Mouse (Mus musculus): ENCODE data around the gene Ppfibp1.

The Ppfibp1 gene

GRCm38 (mm10) chr6:146881896-146882770 is 6.2 kb upstream of the Ppfibp1 start:
- peak; percentile 53 for DNase-seq (ENCODE audit: inconsistent ontology term)

GRCm38 (mm10) chr6:146883426-146883825 is 4.9 kb upstream of the Ppfibp1 start:
- no peak for DNase-seq (ENCODE audit: inconsistent ontology term)

DNA sequence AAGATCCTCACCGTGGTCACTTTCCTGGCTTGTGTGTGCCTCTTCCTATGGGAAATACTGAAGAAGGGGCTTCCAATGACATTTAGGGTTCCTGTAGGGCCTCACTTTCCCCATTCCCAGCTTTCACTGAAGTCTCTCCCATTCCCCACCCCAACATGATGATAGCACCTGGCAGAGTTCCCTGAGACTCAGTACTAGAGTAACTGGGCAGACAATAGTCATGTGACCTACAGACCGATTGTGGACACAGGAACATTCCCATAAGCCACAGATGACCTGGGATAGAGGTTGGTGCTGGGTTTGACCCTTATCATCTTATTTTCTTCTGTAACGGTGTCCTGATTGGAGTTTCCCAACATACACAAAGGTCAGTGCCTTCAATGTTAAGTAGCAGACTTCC is 4.1 kb upstream of the Ppfibp1 start:
- no peak for DNase-seq (ENCODE audit: inconsistent ontology term)

DNA sequence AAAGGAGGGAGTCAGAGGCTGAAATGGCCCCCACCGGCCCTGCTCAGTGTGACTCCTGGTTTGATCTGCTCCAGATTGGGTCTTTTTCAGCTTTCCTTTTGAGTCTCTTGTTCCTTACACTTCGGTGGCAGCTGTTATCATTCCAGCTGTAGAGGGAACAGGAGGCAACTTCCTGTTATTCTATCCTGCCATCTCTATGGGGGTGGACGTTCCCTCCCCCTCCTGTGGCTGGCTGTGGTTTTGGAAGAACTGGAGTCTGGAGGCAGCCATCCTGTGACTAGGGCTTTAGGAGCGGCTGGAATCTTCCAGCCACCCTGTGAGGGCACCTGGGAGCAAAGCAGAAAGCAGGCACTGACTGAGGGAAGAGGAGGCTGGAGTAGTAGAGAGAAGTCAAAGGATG is 3.4 kb upstream of the Ppfibp1 start:
- peak; percentile 67 for DNase-seq (ENCODE audit: inconsistent ontology term)

GRCm38 (mm10) chr6:146888660-146889490 is 588 bp downstream of the Ppfibp1 start:
- DNase-seq (ENCODE audit: inconsistent ontology term) = no peak

DNA sequence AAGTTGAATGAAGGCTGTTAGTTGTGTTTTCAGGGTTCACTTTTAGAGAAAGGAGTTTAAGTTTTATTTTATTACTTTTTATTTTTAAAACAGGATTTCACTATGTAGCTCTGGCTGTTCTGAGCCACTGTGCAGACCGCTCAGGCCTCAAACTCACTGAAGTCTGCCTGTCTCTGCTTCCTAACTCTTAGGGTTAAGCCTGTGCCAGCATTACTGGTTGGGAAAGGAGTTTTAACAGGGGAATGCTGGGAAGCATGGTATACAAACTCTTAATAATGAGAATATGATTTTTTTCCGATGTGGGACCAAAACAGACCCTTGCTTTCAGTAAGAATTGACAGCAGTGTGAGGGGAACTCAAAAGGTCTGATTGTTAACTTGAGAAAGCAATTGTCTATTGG is 1.9 kb downstream of the Ppfibp1 start:
- no peak for DNase-seq (ENCODE audit: inconsistent ontology term)

- DNase-seq (ENCODE audit: inconsistent ontology term) = no peak
Observed at GRCm38 (mm10) chr6:146890633-146891032, 2.3 kb downstream of the Ppfibp1 start.

- no peak for DNase-seq (ENCODE audit: inconsistent ontology term)
Observed at GRCm38 (mm10) chr6:146893890-146894289, 5.6 kb downstream of the Ppfibp1 start.

GRCm38 (mm10) chr6:146898709-146899108 is 10.4 kb downstream of the Ppfibp1 start:
- DNase-seq (ENCODE audit: inconsistent ontology term) = no peak

DNA sequence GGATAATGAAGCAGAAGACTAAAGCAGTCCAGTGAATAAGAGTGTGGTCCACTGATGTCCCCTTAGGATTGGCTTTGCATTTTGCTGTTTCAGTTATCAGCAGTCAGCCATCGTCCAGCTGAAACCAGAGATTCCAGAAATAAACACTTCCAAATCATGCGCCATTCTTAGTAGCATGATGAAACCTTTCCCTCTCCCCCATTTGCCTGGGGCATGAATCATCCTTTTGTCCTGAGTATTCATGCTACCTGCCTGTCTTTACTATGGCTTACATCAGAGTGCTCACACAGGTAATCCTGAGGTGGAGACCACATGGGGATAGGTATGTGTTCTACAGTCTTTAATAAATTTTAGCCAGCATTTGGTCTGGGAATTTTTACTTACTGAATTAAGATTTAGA is 11.4 kb downstream of the Ppfibp1 start:
- no peak for DNase-seq (ENCODE audit: inconsistent ontology term)

DNA sequence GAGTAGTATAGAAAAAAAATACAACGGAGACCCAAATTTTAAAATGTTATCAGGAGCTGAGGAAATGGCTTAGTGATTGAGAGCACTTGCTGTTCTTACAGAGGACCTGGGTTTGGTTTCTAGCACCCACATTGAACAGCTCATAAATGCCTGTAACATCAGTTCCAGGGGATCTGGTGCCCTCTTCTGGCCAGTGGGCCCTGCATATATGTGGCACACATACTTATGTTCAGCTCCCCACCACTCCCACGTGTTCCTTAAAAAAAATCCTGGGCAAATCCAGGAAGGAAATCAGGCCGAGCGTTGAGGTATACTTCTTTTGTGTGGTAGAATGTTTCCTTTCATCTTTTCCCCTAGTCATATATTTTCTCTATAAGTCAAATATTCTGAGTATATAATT is 13.6 kb downstream of the Ppfibp1 start:
- no peak for DNase-seq (ENCODE audit: inconsistent ontology term)

DNA sequence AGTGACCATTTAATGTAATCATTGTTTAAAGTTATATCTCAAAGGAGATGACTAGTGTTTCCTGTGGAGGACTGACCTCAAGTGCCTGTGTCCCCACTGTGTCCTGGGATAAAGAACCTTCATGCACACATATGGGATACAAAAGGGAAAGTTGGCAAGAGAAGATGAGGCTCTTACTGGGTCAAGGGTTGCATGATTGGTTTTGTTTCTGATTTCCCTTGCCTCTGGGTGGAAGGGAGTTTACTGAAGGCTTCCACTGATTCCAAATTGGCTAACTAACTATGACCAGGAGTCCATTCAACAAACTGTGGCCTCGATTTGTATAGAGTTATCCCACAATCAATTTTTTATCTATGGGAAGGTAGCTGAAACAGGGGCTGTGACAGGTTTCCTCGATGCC is 15.3 kb downstream of the Ppfibp1 start:
- no peak for DNase-seq (ENCODE audit: inconsistent ontology term)

- DNase-seq (ENCODE audit: inconsistent ontology term) = no peak
Observed at GRCm38 (mm10) chr6:146904707-146905106, 16.4 kb downstream of the Ppfibp1 start.

GRCm38 (mm10) chr6:146906000-146906786 is 17.9 kb downstream of the Ppfibp1 start:
- DNase-seq (ENCODE audit: inconsistent ontology term) = no peak

DNA sequence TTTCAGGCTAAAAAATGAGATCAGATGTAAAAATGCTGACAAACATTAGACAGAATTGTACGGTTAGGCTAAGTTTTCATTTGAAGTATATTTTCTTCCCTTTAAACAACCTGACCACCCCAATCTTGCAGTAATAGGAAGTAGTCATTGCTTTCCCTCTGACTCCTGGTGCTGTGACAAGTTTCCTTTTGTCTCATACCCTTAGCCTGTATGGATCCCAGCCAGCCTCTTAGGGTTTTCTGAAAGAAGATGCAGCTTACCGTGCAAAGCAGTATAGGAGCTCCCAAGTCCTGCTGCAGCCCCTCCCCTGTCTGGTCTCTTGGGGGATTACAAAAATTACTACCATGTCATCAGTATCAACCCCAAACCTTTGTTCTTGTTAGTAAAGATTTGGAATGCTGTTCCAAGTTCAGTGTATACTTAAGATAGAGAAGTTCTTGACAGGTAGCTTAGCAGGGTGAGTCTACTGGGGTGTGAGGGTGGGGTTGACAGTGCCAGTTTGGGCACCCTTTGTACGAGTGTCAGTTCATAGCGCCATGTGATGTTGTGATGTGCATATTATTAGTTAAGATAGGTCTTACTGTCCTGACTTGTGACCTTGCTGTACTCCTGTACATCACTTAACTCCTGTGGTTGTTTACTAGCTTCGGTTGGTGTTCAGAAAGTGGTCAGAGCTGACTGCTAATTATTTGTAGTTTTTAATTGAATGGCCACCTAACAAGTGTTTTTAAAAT is 18.9 kb downstream of the Ppfibp1 start:
- no peak for DNase-seq (ENCODE audit: inconsistent ontology term)

DNA sequence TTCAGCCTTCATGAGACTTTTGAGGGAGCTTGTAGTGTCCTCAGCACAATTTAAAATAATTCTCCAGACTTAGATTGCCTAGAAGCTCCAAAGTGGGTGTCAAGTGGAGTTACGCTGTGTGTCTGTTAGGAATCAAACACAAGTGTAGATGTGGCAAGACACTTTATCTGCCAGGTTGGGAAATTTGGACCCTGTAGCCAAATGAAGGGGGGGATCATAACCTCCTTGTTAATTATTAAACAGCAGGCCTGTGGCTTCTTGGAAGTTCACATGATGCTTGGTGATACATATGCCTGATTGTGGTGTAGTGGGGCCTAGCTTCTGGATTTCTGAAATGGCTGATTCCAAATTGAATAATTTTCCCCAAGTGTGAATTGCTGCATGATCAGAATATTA is 19.5 kb downstream of the Ppfibp1 start:
- DNase-seq (ENCODE audit: inconsistent ontology term) = no peak

GRCm38 (mm10) chr6:146908801-146909200 is 20.5 kb downstream of the Ppfibp1 start:
- DNase-seq (ENCODE audit: inconsistent ontology term) = peak; percentile 87

DNA sequence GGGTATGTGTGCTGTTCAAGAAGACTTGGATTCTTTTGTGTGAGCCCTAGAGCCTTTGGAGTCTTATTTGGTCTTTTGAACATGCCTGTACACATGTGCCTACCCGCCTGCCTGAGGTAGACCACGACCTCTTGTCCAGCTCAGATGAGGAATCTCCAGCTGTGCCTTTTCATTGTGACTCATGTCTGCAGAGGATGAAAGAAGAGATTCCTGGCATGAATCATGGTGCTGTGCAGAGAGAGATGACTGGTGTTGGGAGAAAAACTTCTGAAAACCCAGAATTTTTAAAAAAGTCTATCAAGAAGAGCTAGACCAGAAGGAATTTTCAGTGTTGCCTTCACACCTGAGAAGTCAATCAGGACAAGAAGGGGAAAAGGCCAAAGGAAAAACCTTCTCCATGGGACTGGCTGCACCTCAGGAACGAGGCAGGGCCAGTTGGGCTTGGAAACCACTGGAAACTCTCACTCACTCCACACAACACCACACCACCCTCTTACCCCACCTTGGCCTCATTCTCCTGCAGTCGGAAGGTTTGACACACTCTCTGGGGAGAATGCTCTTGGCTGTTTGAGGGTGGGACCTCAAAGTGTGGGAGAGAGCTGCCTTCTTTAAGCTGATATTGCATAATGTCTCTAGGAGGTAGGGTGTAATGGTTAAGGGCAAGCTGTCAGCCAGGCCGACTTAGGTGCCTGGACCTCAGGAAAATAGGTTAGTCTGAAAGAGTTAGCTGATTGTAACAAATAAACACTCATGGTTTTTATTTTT is 21.6 kb downstream of the Ppfibp1 start:
- DNase-seq (ENCODE audit: inconsistent ontology term) = peak; percentile 85

GRCm38 (mm10) chr6:146910801-146911200 is 22.5 kb downstream of the Ppfibp1 start:
- peak; percentile 42 for DNase-seq (ENCODE audit: inconsistent ontology term)

- no peak for DNase-seq (ENCODE audit: inconsistent ontology term)
Observed at GRCm38 (mm10) chr6:146912835-146913488, 24.7 kb downstream of the Ppfibp1 start.
